Mouse (Mus musculus) adrenal gland, adult 8-10 months (tissue): ENCODE data around the gene Akap2. TPM values are rescaled to one million over a fixed set of nuclear protein-coding genes. Genes with fewer than 3 reads are reported as not detected.
A peak's percentile ranks its signal among the peaks of the same experiment; 100 is the strongest.

Experiments used
- DNase-seq: peaks from one replicate; pipeline ENCODE4 v3.0.0; 2022
- total RNA-seq, 4 experiments: library from RNA; stranded (reverse); gene quantifications; 2 replicates each; pipeline ENCODE4 v1.2.4; 2022

The Akap2 gene
- total RNA-seq: 100 to 1,000 TPM; 136 to 169 (median 139) TPM

GRCm38 (mm10) chr4:57717354-57717753 is at the start of gene Akap2:
Gene Akap2, plus strand, starts transcription at chr4:57717657.
- DNase-seq: no peak

GRCm38 (mm10) chr4:57670813-57671469 is 46.5 kb upstream of the Akap2 start:
- DNase-seq: no peak

- no peak for DNase-seq
Observed at GRCm38 (mm10) chr4:57672541-57672940, 44.9 kb upstream of the Akap2 start.

- peak; percentile 84 for DNase-seq
Observed at GRCm38 (mm10) chr4:57672996-57673906, 44.2 kb upstream of the Akap2 start.

GRCm38 (mm10) chr4:57674351-57674750 is 43.1 kb upstream of the Akap2 start:
- DNase-seq: no peak

- peak; percentile 72 for DNase-seq
Observed at GRCm38 (mm10) chr4:57675387-57675786, 42.1 kb upstream of the Akap2 start.

GRCm38 (mm10) chr4:57677916-57678315 is 39.5 kb upstream of the Akap2 start:
- no peak for DNase-seq

- no peak for DNase-seq
Observed at GRCm38 (mm10) chr4:57678991-57679457, 38.4 kb upstream of the Akap2 start.

- no peak for DNase-seq
Observed at GRCm38 (mm10) chr4:57680186-57680585, 37.3 kb upstream of the Akap2 start.

GRCm38 (mm10) chr4:57681511-57681910 is 35.9 kb upstream of the Akap2 start:
- DNase-seq: no peak

- no peak for DNase-seq
Observed at GRCm38 (mm10) chr4:57682341-57682740, 35.1 kb upstream of the Akap2 start.

- DNase-seq: no peak
Observed at GRCm38 (mm10) chr4:57682944-57683343, 34.5 kb upstream of the Akap2 start.

- no peak for DNase-seq
Observed at GRCm38 (mm10) chr4:57684676-57685215, 32.7 kb upstream of the Akap2 start.

- DNase-seq: no peak
Observed at GRCm38 (mm10) chr4:57686736-57687135, 30.7 kb upstream of the Akap2 start.

GRCm38 (mm10) chr4:57687583-57687982 is 29.9 kb upstream of the Akap2 start:
- no peak for DNase-seq

GRCm38 (mm10) chr4:57688131-57688530 is 29.3 kb upstream of the Akap2 start:
- no peak for DNase-seq

- DNase-seq: no peak
Observed at GRCm38 (mm10) chr4:57690001-57690400, 27.5 kb upstream of the Akap2 start.

GRCm38 (mm10) chr4:57690805-57691204 is 26.7 kb upstream of the Akap2 start:
- no peak for DNase-seq

- no peak for DNase-seq
Observed at GRCm38 (mm10) chr4:57694356-57695136, 22.9 kb upstream of the Akap2 start.

- DNase-seq: no peak
Observed at GRCm38 (mm10) chr4:57696955-57697354, 20.5 kb upstream of the Akap2 start.

GRCm38 (mm10) chr4:57697918-57698611 is 19.4 kb upstream of the Akap2 start:
- DNase-seq: no peak

GRCm38 (mm10) chr4:57701576-57701975 is 15.9 kb upstream of the Akap2 start:
- DNase-seq: no peak
